Mouse (Mus musculus) MEL (cell line): ENCODE results near the gene Itpkc. TPM values are rescaled to one million over a fixed set of nuclear protein-coding genes. Genes with fewer than 3 reads are reported as not detected.

Experiments
- DNase-seq: peaks from one replicate; pipeline ENCODE4 v3.0.0; 2011; ENCODE audit warnings: low read depth, low spot score
- H3K27ac ChIP-seq: 2 replicates; pipeline ENCODE4 v1.5.1; 2012; ENCODE audit warnings: low read depth, mild to moderate bottlenecking, control low read depth, low read length, moderate library complexity; ENCODE audit not compliant: control insufficient read depth
- H3K27me3 ChIP-seq, 2 experiments: fragments of 150-350 bp in 1 of 2; sonication (generic) in 1 of 2; 2 replicates each; pipeline ENCODE4 v1.6.1; 2012; ENCODE audit warnings: low read length in 2 of 2, mild to moderate bottlenecking in 2 of 2, improper control_type of control experiment in 1 of 2, moderate library complexity in 1 of 2; ENCODE audit not compliant: insufficient read depth in 2 of 2, control insufficient read depth in 1 of 2
- H3K36me3 ChIP-seq, 2 experiments: 2 replicates each; pipeline ENCODE4 v1.6.1; 2012 to 2014; ENCODE audit warnings: low read length in 2 of 2, improper control_type of control experiment in 1 of 2, inconsistent platforms in 1 of 2, mild to moderate bottlenecking in 1 of 2; ENCODE audit not compliant: insufficient read depth in 2 of 2, control insufficient read depth in 1 of 2
- H3K4me1 ChIP-seq, 2 experiments: fragments of 150-350 bp in 1 of 2; sonication (generic) in 1 of 2; 2 replicates each; pipeline ENCODE4 v1.6.1; 2012; ENCODE audit warnings: low read length in 2 of 2, improper control_type of control experiment in 1 of 2, mild to moderate bottlenecking in 1 of 2; ENCODE audit not compliant: insufficient read depth in 2 of 2, control insufficient read depth in 1 of 2
- H3K4me3 ChIP-seq, 2 experiments: fragments of 150-350 bp in 1 of 2; sonication (generic) in 1 of 2; 2 replicates each; pipeline ENCODE4 v1.5.1; 2012; ENCODE audit warnings: low read depth in 2 of 2, low read length in 2 of 2, mild to moderate bottlenecking in 2 of 2, moderate library complexity in 2 of 2, control low read depth in 1 of 2, improper control_type of control experiment in 1 of 2; ENCODE audit not compliant: control insufficient read depth in 1 of 2, insufficient read depth in 1 of 2
- H3K79me2 ChIP-seq: 2 replicates; pipeline ENCODE4 v1.6.1; 2012; ENCODE audit warnings: mild to moderate bottlenecking, low read length, moderate library complexity; ENCODE audit not compliant: control insufficient read depth, poor library complexity, insufficient read depth
- H3K9ac ChIP-seq: 2 replicates; pipeline ENCODE4 v1.6.1; 2012; ENCODE audit warnings: low read depth, mild to moderate bottlenecking, control low read depth, low read length, moderate library complexity; ENCODE audit not compliant: control insufficient read depth, poor library complexity, severe bottlenecking
- H3K9me3 ChIP-seq: fragments of 150-350 bp; sonication (generic); replicated peaks from 2 replicates; pipeline ENCODE4 v1.6.1; 2012; ENCODE audit warnings: mild to moderate bottlenecking, low read length, improper control_type of control experiment, moderate library complexity; ENCODE audit not compliant: insufficient read depth
- CHD1 ChIP-seq: IDR thresholded peaks from 2 replicates; pipeline ENCODE4 v1.6.1; 2012; ENCODE audit warnings: low read depth, mild to moderate bottlenecking, inconsistent platforms, low read length, improper control_type of control experiment
- CHD2 ChIP-seq: IDR thresholded peaks from 2 replicates; pipeline ENCODE4 v1.6.1; 2011; ENCODE audit warnings: low read length, improper control_type of control experiment
- CTCF ChIP-seq, 3 experiments: IDR thresholded peaks in 2 of 3; conservative IDR thresholded peaks in 1 of 3; 2 replicates each; pipeline ENCODE4 v1.5.1; 2011 to 2012; ENCODE audit warnings: low read length in 3 of 3, low read depth in 2 of 3, mild to moderate bottlenecking in 2 of 3, improper control_type of control experiment in 1 of 3, inconsistent platforms in 1 of 3, mixed read lengths in 1 of 3, moderate library complexity in 1 of 3; ENCODE audit not compliant: control insufficient read depth in 1 of 3, insufficient read depth in 1 of 3, poor library complexity in 1 of 3, severe bottlenecking in 1 of 3
- E2F4 ChIP-seq: IDR thresholded peaks from 2 replicates; pipeline ENCODE4 v1.6.1; 2011; ENCODE audit warnings: low read depth, low read length, improper control_type of control experiment, borderline replicate concordance
- ELF1 ChIP-seq: IDR thresholded peaks from 2 replicates; pipeline ENCODE4 v1.6.1; 2014; ENCODE audit warnings: low read depth, mild to moderate bottlenecking, inconsistent platforms, low read length, improper control_type of control experiment, moderate library complexity
- EP300 ChIP-seq, 2 experiments: IDR thresholded peaks; 2 replicates each; pipeline ENCODE4 v1.6.1; 2011; ENCODE audit warnings: improper control_type of control experiment in 2 of 2, low read length in 2 of 2, low read depth in 1 of 2, mild to moderate bottlenecking in 1 of 2
- ETS1 ChIP-seq: IDR thresholded peaks from 2 replicates; pipeline ENCODE4 v1.6.1; 2012; ENCODE audit warnings: low read depth, mild to moderate bottlenecking, inconsistent platforms, low read length, improper control_type of control experiment, moderate library complexity
- GATA1 ChIP-seq: IDR thresholded peaks from 2 replicates; pipeline ENCODE4 v1.6.1; 2011; ENCODE audit warnings: low read depth, low read length, improper control_type of control experiment
- HCFC1 ChIP-seq: IDR thresholded peaks from 2 replicates; pipeline ENCODE4 v1.6.1; 2012; ENCODE audit warnings: low read depth, mild to moderate bottlenecking, inconsistent platforms, low read length, improper control_type of control experiment, moderate library complexity
- JUND ChIP-seq: IDR thresholded peaks from 2 replicates; pipeline ENCODE4 v1.6.1; 2011; ENCODE audit warnings: low read depth, mild to moderate bottlenecking, improper control_type of control experiment, low read length
- MAFK ChIP-seq: IDR thresholded peaks from 2 replicates; pipeline ENCODE4 v1.6.1; 2011; ENCODE audit warnings: low read depth, mild to moderate bottlenecking, low read length, improper control_type of control experiment, borderline replicate concordance
- MAX ChIP-seq: IDR thresholded peaks from 2 replicates; pipeline ENCODE4 v1.6.1; 2011; ENCODE audit warnings: low read length, improper control_type of control experiment
- MAZ ChIP-seq: IDR thresholded peaks from 2 replicates; pipeline ENCODE4 v1.6.1; 2012; ENCODE audit warnings: low read depth, mild to moderate bottlenecking, inconsistent platforms, low read length, improper control_type of control experiment
- MXI1 ChIP-seq: IDR thresholded peaks from 2 replicates; pipeline ENCODE4 v1.6.1; 2011; ENCODE audit warnings: mild to moderate bottlenecking, low read depth, low read length, improper control_type of control experiment
- MYB ChIP-seq: IDR thresholded peaks from 2 replicates; pipeline ENCODE4 v1.6.1; 2011; ENCODE audit warnings: mild to moderate bottlenecking, low read depth, low read length, improper control_type of control experiment
- MYC ChIP-seq: IDR thresholded peaks from 2 replicates; pipeline ENCODE4 v1.6.1; 2011; ENCODE audit warnings: low read depth, mild to moderate bottlenecking, low read length, improper control_type of control experiment, moderate library complexity
- NRF1 ChIP-seq: IDR thresholded peaks from 2 replicates; pipeline ENCODE4 v1.6.1; 2014; ENCODE audit warnings: low read depth, mild to moderate bottlenecking, inconsistent platforms, low read length, improper control_type of control experiment, moderate library complexity; ENCODE audit not compliant: poor library complexity, insufficient read depth, severe bottlenecking
- POLR2A ChIP-seq, 2 experiments: IDR thresholded peaks; 2 replicates each; pipeline ENCODE4 v1.6.1; 2011 to 2012; ENCODE audit warnings: low read length in 2 of 2, mild to moderate bottlenecking in 2 of 2, control low read depth in 1 of 2, improper control_type of control experiment in 1 of 2, low read depth in 1 of 2, moderate library complexity in 1 of 2; ENCODE audit not compliant: control insufficient read depth in 1 of 2, insufficient read depth in 1 of 2, poor library complexity in 1 of 2
- RAD21 ChIP-seq: IDR thresholded peaks from 2 replicates; pipeline ENCODE4 v1.6.1; 2011; ENCODE audit warnings: mild to moderate bottlenecking, low read depth, low read length, improper control_type of control experiment
- SIN3A ChIP-seq: IDR thresholded peaks from 2 replicates; pipeline ENCODE4 v1.6.1; 2012; ENCODE audit warnings: low read length, improper control_type of control experiment, inconsistent platforms
- SMC3 ChIP-seq: IDR thresholded peaks from 2 replicates; pipeline ENCODE4 v1.6.1; 2011; ENCODE audit warnings: low read depth, low read length, improper control_type of control experiment
- TAL1 ChIP-seq: IDR thresholded peaks from 2 replicates; pipeline ENCODE4 v1.6.1; 2012; ENCODE audit warnings: mild to moderate bottlenecking, inconsistent platforms, low read length, moderate library complexity, mixed read lengths
- TBP ChIP-seq: IDR thresholded peaks from 2 replicates; pipeline ENCODE4 v1.8.0; 2011; ENCODE audit warnings: low read depth, low read length, improper control_type of control experiment
- TCF12 ChIP-seq: IDR thresholded peaks from 2 replicates; pipeline ENCODE4 v1.6.1; 2014; ENCODE audit warnings: low read depth, mild to moderate bottlenecking, inconsistent platforms, low read length, improper control_type of control experiment, moderate library complexity
- USF1 ChIP-seq: IDR thresholded peaks from 2 replicates; pipeline ENCODE4 v1.6.1; 2014; ENCODE audit warnings: low read depth, mild to moderate bottlenecking, inconsistent platforms, low read length, improper control_type of control experiment, moderate library complexity
- ZC3H11A ChIP-seq: IDR thresholded peaks from 2 replicates; pipeline ENCODE4 v1.6.1; 2012; ENCODE audit warnings: low read depth, mild to moderate bottlenecking, inconsistent platforms, low read length, improper control_type of control experiment
- ZMIZ1 ChIP-seq: IDR thresholded peaks from 2 replicates; pipeline ENCODE4 v1.6.1; 2012; ENCODE audit warnings: low read depth, mild to moderate bottlenecking, inconsistent platforms, low read length, improper control_type of control experiment, moderate library complexity
- ZNF384 ChIP-seq: IDR thresholded peaks from 2 replicates; pipeline ENCODE4 v1.6.1; 2012; ENCODE audit warnings: low read depth, mild to moderate bottlenecking, inconsistent platforms, low read length, improper control_type of control experiment
- polyA plus RNA-seq, 2 experiments: library from polyadenylated mRNA; stranded (reverse) in 1 of 2; unstranded in 1 of 2; fragments of >175 nt in 1 of 2; fragments of >200 nt in 1 of 2; gene quantifications; 2 replicates each; pipeline versions ENCODE4 v1.2.1 to v1.2.4; 2012; ENCODE audit warnings: low replicate concordance in 2 of 2, low read depth in 1 of 2; ENCODE audit not compliant: insufficient read length in 2 of 2, insufficient read depth in 1 of 2, missing spikeins in 1 of 2
- total RNA-seq: library from RNA; depleted of rRNA; stranded (reverse); fragments of 300-350 nt; gene quantifications from 2 replicates; pipeline ENCODE4 v1.2.3, GENCODE M21; 2012

Gene Itpkc
- total and polyA plus RNA-seq, 3 experiments = 6.3 to 6.8 TPM; not detected in 1

GRCm38 (mm10) chr7:27257046-27257851 is 28.8 kb upstream of the Itpkc start (continued):
- TF ChIP-seq ZMIZ1 (no peak), MXI1 (peak; percentile 73), ELF1 (0 out of 2 replicates have a peak, but pooled peaks have one; percentile 14), MYB (0 out of 2 replicates have a peak, but pooled peaks have one; percentile 13), TBP (no peak), TCF12 (no peak), MAFK (no peak), CHD2 (no peak)

- Histone ChIP-seq H3K36me3 (peaks cover 0 to 36% of the 10 kb centered on the region in 2 experiments; a peak in 2 of 4 replicates), H3K4me3 (no peak overlapping the region), H3K27me3 (no peaks in the 10 kb centered on the region), H3K4me1 (peaks cover 15 to 47% of the 10 kb centered on the region in 2 experiments), H3K9ac (no peak overlapping the region), H3K27ac (peak overlapping the region; percentile 88; the same call in 1 of the 2 replicates), H3K79me2 (no peaks in the 10 kb centered on the region; the same call in 1 of the 2 replicates), H3K9me3 (no peaks in the 10 kb centered on the region)
- peak; percentile 48 for DNase-seq
- TF ChIP-seq USF1 = no peak
- peak; percentile 33 to 42 (median 37) for TF ChIP-seq CTCF (IDR thresholded peaks at IDR 0.05 in 2 of 3, conservative IDR thresholded peaks at IDR 0.05 in 1 of 3; ENCODE audit: control insufficient read depth in 1 of 3, insufficient read depth in 1 of 3, low read depth in 2 of 3, low read length in 3 of 3, poor library complexity in 1 of 3, severe bottlenecking in 1 of 3)
- no peak for TF ChIP-seq CHD2
- peak; percentile 15 for TF ChIP-seq RAD21
- 0 out of 2 replicates have a peak, but pooled peaks have one; percentile 3 for TF ChIP-seq SMC3
Observed at GRCm38 (mm10) chr7:27255721-27256120, 27.3 kb upstream of the Itpkc start.

- peaks cover 0 to 33% of the 10 kb centered on the region in 2 experiments; a peak in 2 of 4 replicates for H3K36me3 ChIP-seq
- 0 out of 2 replicates have a peak overlapping the region, but pooled peaks have one; percentile 0 for H3K9ac ChIP-seq
- H3K27me3 ChIP-seq = no peaks in the 10 kb centered on the region
- H3K4me1 ChIP-seq = peaks cover 15 to 38% of the 10 kb centered on the region in 2 experiments
- H3K4me3 ChIP-seq = no peak overlapping the region
- H3K27ac ChIP-seq = peak overlapping the region; percentile 2; the same call in 1 of the 2 replicates
- DNase-seq = peak; percentile 87
- H3K9me3 ChIP-seq = no peaks in the 10 kb centered on the region
- H3K79me2 ChIP-seq = no peaks in the 10 kb centered on the region
- no peak for TF ChIP-seq TBP
- no peak for TF ChIP-seq CHD2
- TF ChIP-seq NRF1 = no peak
- TF ChIP-seq SIN3A = peak; percentile 66
- peak; percentile 27; the same call in 1 of the 2 replicates for TF ChIP-seq TAL1
- no peak for TF ChIP-seq MYC
- peak in 1 of 2 experiments; percentile 56; a peak in 2 of 4 replicates for TF ChIP-seq EP300 (IDR thresholded peaks at IDR 0.05; ENCODE audit: low read depth in 1 of 2, low read length in 2 of 2)
- no peak for TF ChIP-seq MYB
- no peak for TF ChIP-seq MAZ
- TF ChIP-seq MAX = no peak
- TF ChIP-seq ZMIZ1 = no peak
- no peak for TF ChIP-seq SMC3
- TF ChIP-seq ZNF384 = no peak
- TF ChIP-seq USF1 = no peak
- no peak for TF ChIP-seq JUND
- TF ChIP-seq ZC3H11A = no peak
- TF ChIP-seq MAFK = no peak
- no peak for TF ChIP-seq ELF1
- no peak for TF ChIP-seq E2F4
- TF ChIP-seq HCFC1 = no peak
- no peak for TF ChIP-seq CHD1
- no peak; the same call in 1 of the 2 replicates for TF ChIP-seq ETS1
- 0 out of 2 replicates have a peak, but pooled peaks have one; percentile 28 for TF ChIP-seq GATA1
- TF ChIP-seq POLR2A (IDR thresholded peaks at IDR 0.05; ENCODE audit: control insufficient read depth in 1 of 2, insufficient read depth in 1 of 2, low read depth in 1 of 2, low read length in 2 of 2, poor library complexity in 1 of 2) = no peak
Observed at GRCm38 (mm10) chr7:27251946-27252345, 23.5 kb upstream of the Itpkc start.
